Mouse (Mus musculus) liver, embryonic 14.5 days (tissue): ENCODE measurements at regions not wholly inside any gene's neighbourhood (a gene's known extent, or its start where the extent isn't known, plus 50 kb on each side); places are given as distances from the start of the nearest gene placed in this dataset.

ENCODE experiments used
- CTCF ChIP-seq: IDR thresholded peaks from 2 replicates; pipeline ENCODE4 v1.5.1; 2016; ENCODE audit warnings: antibody characterized with exemption, low read depth, control low read depth
- EP300 ChIP-seq: IDR thresholded peaks from 2 replicates; pipeline ENCODE4 v1.6.1; 2016; ENCODE audit warnings: antibody characterized with exemption, low read depth

- TF ChIP-seq CTCF (no peak), EP300 (no peak)
Observed at GRCm38 (mm10) chr8:57402200-57402599, 53.5 kb upstream of the Scrg1 start.
